Mouse (Mus musculus) MEL (cell line): ENCODE data around the gene Mypop. TPM values are rescaled to one million over a fixed set of nuclear protein-coding genes. Genes with fewer than 3 reads are reported as not detected.
A peak's percentile ranks its signal among the peaks of the same experiment; 100 is the strongest.

Experiments
- DNase-seq: peaks from one replicate; pipeline ENCODE4 v3.0.0; 2011; ENCODE audit warnings: low read depth, low spot score
- H3K27ac ChIP-seq: 2 replicates; pipeline ENCODE4 v1.5.1; 2012; ENCODE audit warnings: low read depth, mild to moderate bottlenecking, control low read depth, low read length, moderate library complexity; ENCODE audit not compliant: control insufficient read depth
- H3K27me3 ChIP-seq, 2 experiments: fragments of 150-350 bp in 1 of 2; sonication (generic) in 1 of 2; 2 replicates each; pipeline ENCODE4 v1.6.1; 2012; ENCODE audit warnings: low read length in 2 of 2, mild to moderate bottlenecking in 2 of 2, improper control_type of control experiment in 1 of 2, moderate library complexity in 1 of 2; ENCODE audit not compliant: insufficient read depth in 2 of 2, control insufficient read depth in 1 of 2
- H3K36me3 ChIP-seq, 2 experiments: 2 replicates each; pipeline ENCODE4 v1.6.1; 2012 to 2014; ENCODE audit warnings: low read length in 2 of 2, improper control_type of control experiment in 1 of 2, inconsistent platforms in 1 of 2, mild to moderate bottlenecking in 1 of 2; ENCODE audit not compliant: insufficient read depth in 2 of 2, control insufficient read depth in 1 of 2
- H3K4me1 ChIP-seq, 2 experiments: fragments of 150-350 bp in 1 of 2; sonication (generic) in 1 of 2; 2 replicates each; pipeline ENCODE4 v1.6.1; 2012; ENCODE audit warnings: low read length in 2 of 2, improper control_type of control experiment in 1 of 2, mild to moderate bottlenecking in 1 of 2; ENCODE audit not compliant: insufficient read depth in 2 of 2, control insufficient read depth in 1 of 2
- H3K4me3 ChIP-seq, 2 experiments: fragments of 150-350 bp in 1 of 2; sonication (generic) in 1 of 2; 2 replicates each; pipeline ENCODE4 v1.5.1; 2012; ENCODE audit warnings: low read depth in 2 of 2, low read length in 2 of 2, mild to moderate bottlenecking in 2 of 2, moderate library complexity in 2 of 2, control low read depth in 1 of 2, improper control_type of control experiment in 1 of 2; ENCODE audit not compliant: control insufficient read depth in 1 of 2, insufficient read depth in 1 of 2
- H3K79me2 ChIP-seq: 2 replicates; pipeline ENCODE4 v1.6.1; 2012; ENCODE audit warnings: mild to moderate bottlenecking, low read length, moderate library complexity; ENCODE audit not compliant: control insufficient read depth, poor library complexity, insufficient read depth
- H3K9ac ChIP-seq: 2 replicates; pipeline ENCODE4 v1.6.1; 2012; ENCODE audit warnings: low read depth, mild to moderate bottlenecking, control low read depth, low read length, moderate library complexity; ENCODE audit not compliant: control insufficient read depth, poor library complexity, severe bottlenecking
- H3K9me3 ChIP-seq: fragments of 150-350 bp; sonication (generic); replicated peaks from 2 replicates; pipeline ENCODE4 v1.6.1; 2012; ENCODE audit warnings: mild to moderate bottlenecking, low read length, improper control_type of control experiment, moderate library complexity; ENCODE audit not compliant: insufficient read depth
- CTCF ChIP-seq, 3 experiments: IDR thresholded peaks in 2 of 3; conservative IDR thresholded peaks in 1 of 3; 2 replicates each; pipeline ENCODE4 v1.5.1; 2011 to 2012; ENCODE audit warnings: low read length in 3 of 3, low read depth in 2 of 3, mild to moderate bottlenecking in 2 of 3, improper control_type of control experiment in 1 of 3, inconsistent platforms in 1 of 3, mixed read lengths in 1 of 3, moderate library complexity in 1 of 3; ENCODE audit not compliant: control insufficient read depth in 1 of 3, insufficient read depth in 1 of 3, poor library complexity in 1 of 3, severe bottlenecking in 1 of 3
- E2F4 ChIP-seq: IDR thresholded peaks from 2 replicates; pipeline ENCODE4 v1.6.1; 2011; ENCODE audit warnings: low read depth, low read length, improper control_type of control experiment, borderline replicate concordance
- ELF1 ChIP-seq: IDR thresholded peaks from 2 replicates; pipeline ENCODE4 v1.6.1; 2014; ENCODE audit warnings: low read depth, mild to moderate bottlenecking, inconsistent platforms, low read length, improper control_type of control experiment, moderate library complexity
- ETS1 ChIP-seq: IDR thresholded peaks from 2 replicates; pipeline ENCODE4 v1.6.1; 2012; ENCODE audit warnings: low read depth, mild to moderate bottlenecking, inconsistent platforms, low read length, improper control_type of control experiment, moderate library complexity
- GATA1 ChIP-seq: IDR thresholded peaks from 2 replicates; pipeline ENCODE4 v1.6.1; 2011; ENCODE audit warnings: low read depth, low read length, improper control_type of control experiment
- HCFC1 ChIP-seq: IDR thresholded peaks from 2 replicates; pipeline ENCODE4 v1.6.1; 2012; ENCODE audit warnings: low read depth, mild to moderate bottlenecking, inconsistent platforms, low read length, improper control_type of control experiment, moderate library complexity
- MAZ ChIP-seq: IDR thresholded peaks from 2 replicates; pipeline ENCODE4 v1.6.1; 2012; ENCODE audit warnings: low read depth, mild to moderate bottlenecking, inconsistent platforms, low read length, improper control_type of control experiment
- MEF2A ChIP-seq: IDR thresholded peaks from 2 replicates; pipeline ENCODE4 v1.6.1; 2014; ENCODE audit warnings: low read depth, mild to moderate bottlenecking, inconsistent platforms, low read length, improper control_type of control experiment; ENCODE audit not compliant: poor library complexity, insufficient replicate concordance, severe bottlenecking; ENCODE audit errors: extremely low read depth
- MXI1 ChIP-seq: IDR thresholded peaks from 2 replicates; pipeline ENCODE4 v1.6.1; 2011; ENCODE audit warnings: mild to moderate bottlenecking, low read depth, low read length, improper control_type of control experiment
- NELFE ChIP-seq: IDR thresholded peaks from 2 replicates; pipeline ENCODE4 v1.6.1; 2011; ENCODE audit warnings: low read depth, low read length, improper control_type of control experiment
- NRF1 ChIP-seq: IDR thresholded peaks from 2 replicates; pipeline ENCODE4 v1.6.1; 2014; ENCODE audit warnings: low read depth, mild to moderate bottlenecking, inconsistent platforms, low read length, improper control_type of control experiment, moderate library complexity; ENCODE audit not compliant: poor library complexity, insufficient read depth, severe bottlenecking
- POLR2A ChIP-seq, 2 experiments: IDR thresholded peaks; 2 replicates each; pipeline ENCODE4 v1.6.1; 2011 to 2012; ENCODE audit warnings: low read length in 2 of 2, mild to moderate bottlenecking in 2 of 2, control low read depth in 1 of 2, improper control_type of control experiment in 1 of 2, low read depth in 1 of 2, moderate library complexity in 1 of 2; ENCODE audit not compliant: control insufficient read depth in 1 of 2, insufficient read depth in 1 of 2, poor library complexity in 1 of 2
- POLR2AphosphoS2 ChIP-seq: IDR thresholded peaks from 2 replicates; pipeline ENCODE4 v1.6.1; 2011; ENCODE audit warnings: low read length, improper control_type of control experiment
- POLR2AphosphoS5 ChIP-seq: IDR thresholded peaks from 2 replicates; pipeline ENCODE4 v1.6.1; 2012; ENCODE audit warnings: low read depth, borderline replicate concordance, mild to moderate bottlenecking, inconsistent platforms, low read length, moderate library complexity, mixed read lengths
- SIN3A ChIP-seq: IDR thresholded peaks from 2 replicates; pipeline ENCODE4 v1.6.1; 2012; ENCODE audit warnings: low read length, improper control_type of control experiment, inconsistent platforms
- TBP ChIP-seq: IDR thresholded peaks from 2 replicates; pipeline ENCODE4 v1.8.0; 2011; ENCODE audit warnings: low read depth, low read length, improper control_type of control experiment
- TCF12 ChIP-seq: IDR thresholded peaks from 2 replicates; pipeline ENCODE4 v1.6.1; 2014; ENCODE audit warnings: low read depth, mild to moderate bottlenecking, inconsistent platforms, low read length, improper control_type of control experiment, moderate library complexity
- UBTF ChIP-seq: IDR thresholded peaks from 2 replicates; pipeline ENCODE4 v1.6.1; 2012; ENCODE audit warnings: low read depth, mild to moderate bottlenecking, inconsistent platforms, low read length, improper control_type of control experiment, moderate library complexity, borderline replicate concordance; ENCODE audit not compliant: insufficient read depth
- USF1 ChIP-seq: IDR thresholded peaks from 2 replicates; pipeline ENCODE4 v1.6.1; 2014; ENCODE audit warnings: low read depth, mild to moderate bottlenecking, inconsistent platforms, low read length, improper control_type of control experiment, moderate library complexity
- ZMIZ1 ChIP-seq: IDR thresholded peaks from 2 replicates; pipeline ENCODE4 v1.6.1; 2012; ENCODE audit warnings: low read depth, mild to moderate bottlenecking, inconsistent platforms, low read length, improper control_type of control experiment, moderate library complexity
- polyA plus RNA-seq, 2 experiments: library from polyadenylated mRNA; stranded (reverse) in 1 of 2; unstranded in 1 of 2; fragments of >175 nt in 1 of 2; fragments of >200 nt in 1 of 2; gene quantifications; 2 replicates each; pipeline versions ENCODE4 v1.2.1 to v1.2.4; 2012; ENCODE audit warnings: low replicate concordance in 2 of 2, low read depth in 1 of 2; ENCODE audit not compliant: insufficient read length in 2 of 2, insufficient read depth in 1 of 2, missing spikeins in 1 of 2
- total RNA-seq: library from RNA; depleted of rRNA; stranded (reverse); fragments of 300-350 nt; gene quantifications from 2 replicates; pipeline ENCODE4 v1.2.3, GENCODE M21; 2012

The Mypop gene
- total and polyA plus RNA-seq, 3 experiments, result 1.2 to 6.5 TPM; not detected in 1

GRCm38 (mm10) chr7:18998835-18999234 is 7.8 kb downstream of the Mypop start:
- no peaks in the 10 kb centered on the region for H3K9me3 ChIP-seq
- DNase-seq, result no peak

GRCm38 (mm10) chr7:19000421-19000820 is 9.4 kb downstream of the Mypop start:
- Histone ChIP-seq H3K27me3 (no peaks in the 10 kb centered on the region), H3K36me3 (peaks cover 0 to 6% of the 10 kb centered on the region in 2 experiments; a peak in 2 of 4 replicates), H3K4me3 (peak overlapping the region; percentile 56 to 67), H3K4me1 (peaks cover 5 to 12% of the 10 kb centered on the region in 2 experiments; a peak in 3 of 4 replicates), H3K27ac (peak overlapping the region; percentile 25), H3K79me2 (peaks cover 22% of the 10 kb centered on the region), H3K9me3 (no peaks in the 10 kb centered on the region), H3K9ac (peak overlapping the region; percentile 83)
- TF ChIP-seq E2F4 (no peak), ZMIZ1 (no peak), POLR2AphosphoS2 (no peak), MAZ (no peak), TCF12 (no peak), GATA1 (no peak)
- peak; percentile 66 for DNase-seq

More at GRCm38 (mm10) chr7:18998835-18999234, 7.8 kb downstream of the Mypop start:
- Histone ChIP-seq H3K4me1 (peaks cover 5% of the 10 kb centered on the region in 2 experiments; a peak in 3 of 4 replicates), H3K9ac (no peak overlapping the region)
- TF ChIP-seq CTCF (IDR thresholded peaks at IDR 0.05 in 2 of 3, conservative IDR thresholded peaks at IDR 0.05 in 1 of 3; ENCODE audit: control insufficient read depth in 1 of 3, insufficient read depth in 1 of 3, low read depth in 2 of 3, low read length in 3 of 3, poor library complexity in 1 of 3, severe bottlenecking in 1 of 3) (peak in 2 of 3 experiments; percentile 13 to 19; a peak in 2 of 6 replicates), POLR2AphosphoS5 (no peak), TBP (no peak), UBTF (no peak)
- TF ChIP-seq, all 39 proteins: peak for 1
- Histone ChIP-seq H3K36me3 (peaks cover 0 to 5% of the 10 kb centered on the region in 2 experiments; a peak in 2 of 4 replicates), H3K79me2 (peaks cover 8% of the 10 kb centered on the region), H3K27me3 (no peaks in the 10 kb centered on the region), H3K4me3 (no peak overlapping the region), H3K27ac (no peak overlapping the region)

- Histone ChIP-seq H3K36me3 (peaks cover 0 to 13% of the 10 kb centered on the region in 2 experiments; a peak in 3 of 4 replicates), H3K27me3 (no peaks in the 10 kb centered on the region), H3K9me3 (no peaks in the 10 kb centered on the region), H3K27ac (peak overlapping the region; percentile 84), H3K4me3 (peak overlapping the region; percentile 56 to 67), H3K79me2 (peaks cover 30% of the 10 kb centered on the region), H3K4me1 (peaks cover 5 to 20% of the 10 kb centered on the region in 2 experiments; a peak in 3 of 4 replicates), H3K9ac (peak overlapping the region; percentile 88)
- TF ChIP-seq TBP (peak; percentile 70), ETS1 (no peak), POLR2A (IDR thresholded peaks at IDR 0.05; ENCODE audit: control insufficient read depth in 1 of 2, insufficient read depth in 1 of 2, low read depth in 1 of 2, low read length in 2 of 2, poor library complexity in 1 of 2) (peak; percentile 42 to 86; a peak in 3 of 4 replicates), ELF1 (peak; percentile 85), ZMIZ1 (peak; percentile 85), SIN3A (peak; percentile 77), TCF12 (peak; percentile 59; the same call in 1 of the 2 replicates), NRF1 (peak; percentile 77), MXI1 (peak; percentile 31), MEF2A (no peak), USF1 (no peak), E2F4 (no peak), HCFC1 (peak; percentile 76), NELFE (peak; percentile 87), POLR2AphosphoS2 (peak; percentile 88)
- peak; percentile 95 for DNase-seq
Observed at GRCm38 (mm10) chr7:19001066-19001806, 10.2 kb downstream of the Mypop start.
